Mouse (Mus musculus) ovary, postnatal 10 days (tissue): ENCODE data around the gene Nampt.

ENCODE experiments used
- DNase-seq: peaks from one replicate; pipeline ENCODE4 v3.0.0; 2022; ENCODE audit warnings: low spot score

Gene Nampt

DNA sequence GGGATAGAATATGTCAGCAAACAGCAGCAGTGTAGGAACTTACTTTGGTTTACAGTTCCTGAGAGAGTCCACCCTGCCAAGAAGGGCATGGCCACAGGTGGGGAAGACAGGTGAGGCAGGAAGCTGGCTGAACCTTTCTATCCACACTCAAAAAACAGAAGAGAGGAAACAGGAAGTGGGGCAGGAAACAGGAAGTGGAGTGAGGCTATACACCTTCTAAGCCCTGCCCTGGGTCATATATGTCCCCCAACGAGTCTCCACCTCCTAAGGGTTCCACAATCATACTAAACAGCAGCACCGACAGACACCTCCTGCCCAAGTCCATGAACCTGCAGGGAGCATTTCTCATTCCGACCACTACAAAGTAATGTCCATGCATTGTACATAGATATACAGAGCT, 81.7 kb downstream of the Nampt start:
- no peak for DNase-seq
